21 mouse cellular contexts compared by ENCODE assay signal in the genomic region with DNA sequence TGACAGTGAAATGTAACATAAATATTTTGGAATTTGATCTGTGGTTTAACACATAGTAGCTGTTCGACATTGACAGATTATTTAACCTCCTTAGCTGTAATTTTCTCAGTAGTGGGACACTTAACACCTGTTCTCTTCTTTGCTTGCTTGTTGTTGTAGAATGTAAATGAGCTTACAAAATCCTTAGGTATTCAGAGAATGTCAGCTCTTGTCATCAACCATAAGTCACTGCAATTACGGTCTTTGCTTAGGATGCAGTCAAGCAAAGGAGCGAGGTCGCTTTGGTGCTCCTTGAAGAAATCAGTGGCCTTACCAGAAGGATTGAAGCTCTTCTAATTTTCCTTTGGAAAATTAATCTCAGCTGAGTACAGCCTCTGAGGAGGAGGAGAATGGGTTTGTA.
DNase-seq lines count a peak whose midpoint lies in the region; ATAC-seq and TF ChIP-seq lines count a peak whose summit lies in the region.
"Had no signal": no experiment of that assay in that cellular context is flagged by ENCODE, and none has a peak within 500 bp of the region (broad histone marks: within the 10 kb centered on the region; RNA-seq: fewer than 3 reads in every experiment).

No protein-coding gene starts in this region.

- no peaks in the 10 kb centered on the region for H3K9me3 ChIP-seq in kidney, embryonic 16.5 days (ENCODE audit: low read length)
- H3K9me3 ChIP-seq in forebrain, embryonic 14.5 days (replicated peaks; ENCODE audit: control insufficient read depth, low read length), result no peaks in the 10 kb centered on the region
- H3K9me3 ChIP-seq: forebrain, embryonic 10.5 days; forebrain, embryonic 13.5 days; hindbrain, embryonic 13.5 days had no signal

- H3K9ac ChIP-seq in kidney, embryonic 16.5 days (replicated peaks; ENCODE audit: low read length), result no peak overlapping the region
- no peak overlapping the region for H3K9ac ChIP-seq in forebrain, embryonic 14.5 days (ENCODE audit: low read length)
- H3K9ac ChIP-seq: forebrain, embryonic 13.5 days; forebrain, postnatal 0 days; hindbrain, embryonic 13.5 days had no signal

- TF ChIP-seq POLR2A in brain, embryonic 14.5 days (IDR thresholded peaks at IDR 0.05; ENCODE audit: borderline replicate concordance, extremely low read depth, insufficient read depth, insufficient read length, poor library complexity, severe bottlenecking), result no peak

- no peak for TF ChIP-seq CTCF in C2C12 (IDR thresholded peaks at IDR 0.05; ENCODE audit: control insufficient read depth, insufficient read depth, insufficient read length)
- no peak for TF ChIP-seq CTCF in brain, embryonic 14.5 days (IDR thresholded peaks at IDR 0.05; ENCODE audit: borderline replicate concordance, extremely low read depth, insufficient read depth, insufficient read length)

- H3ac ChIP-seq in C2C12 (ENCODE audit: control insufficient read depth, insufficient read length, low read depth), result no peak overlapping the region

- H3K27ac ChIP-seq in kidney, embryonic 16.5 days (ENCODE audit: low read length), result no peak overlapping the region
- H3K27ac ChIP-seq in forebrain, embryonic 14.5 days (ENCODE audit: low read depth, low read length), result no peak overlapping the region
- H3K27ac ChIP-seq: forebrain, embryonic 10.5 days; forebrain, embryonic 13.5 days; gastrocnemius, adult 2 months; hindbrain, embryonic 13.5 days had no signal

- no peak overlapping the region for H3K4me2 ChIP-seq in kidney, embryonic 16.5 days (replicated peaks; ENCODE audit: low read depth, low read length)
- no peak overlapping the region for H3K4me2 ChIP-seq in forebrain, embryonic 14.5 days (ENCODE audit: low read length)
- H3K4me2 ChIP-seq: forebrain, embryonic 13.5 days; heart, embryonic 11.5 days; hindbrain, embryonic 13.5 days had no signal

- H3K27me3 ChIP-seq in kidney, embryonic 16.5 days (ENCODE audit: insufficient read depth, low read length), result no peaks in the 10 kb centered on the region
- H3K27me3 ChIP-seq in C2C12 (ENCODE audit: control insufficient read depth, insufficient read depth, insufficient read length), result no peaks in the 10 kb centered on the region
- H3K27me3 ChIP-seq in forebrain, embryonic 14.5 days (replicated peaks; ENCODE audit: control insufficient read depth, insufficient read depth, low read length), result no peaks in the 10 kb centered on the region
- H3K27me3 ChIP-seq: CH12.LX; forebrain, embryonic 13.5 days; hindbrain, embryonic 13.5 days had no signal

- H3K36me3 ChIP-seq in kidney, embryonic 16.5 days (ENCODE audit: insufficient read depth, low read length), result no peaks in the 10 kb centered on the region
- H3K36me3 ChIP-seq in C2C12 (ENCODE audit: control insufficient read depth, insufficient read depth), result no peaks in the 10 kb centered on the region
- H3K36me3 ChIP-seq in forebrain, embryonic 14.5 days (ENCODE audit: control insufficient read depth, insufficient read depth, low read length), result no peaks in the 10 kb centered on the region
- H3K36me3 ChIP-seq: forebrain, embryonic 10.5 days; G1E; hindbrain, embryonic 13.5 days had no signal

- peaks cover 11% of the 10 kb centered on the region; the same call in 1 of the 2 replicates for H3K4me1 ChIP-seq in kidney, embryonic 16.5 days (ENCODE audit: insufficient read depth, low read length)
- H3K4me1 ChIP-seq in forebrain, embryonic 14.5 days (ENCODE audit: control insufficient read depth, insufficient read depth, low read length), result no peaks in the 10 kb centered on the region
- H3K4me1 ChIP-seq: forebrain, embryonic 10.5 days; forebrain, embryonic 13.5 days; hindbrain, embryonic 13.5 days had no signal

- H3K79me2 ChIP-seq in C2C12 (ENCODE audit: control insufficient read depth, insufficient read depth), result no peaks in the 10 kb centered on the region

- ATAC-seq in kidney, embryonic 16.5 days (ENCODE audit: low FRiP score, low TSS enrichment), result peak; percentile 46; the same call in 1 of the 2 replicates
- ATAC-seq in forebrain, embryonic 14.5 days, result no peak
- ATAC-seq: forebrain, embryonic 13.5 days; forebrain, postnatal 0 days had no signal

- H3K4me3 ChIP-seq in kidney, embryonic 16.5 days (ENCODE audit: low read length), result no peak overlapping the region
- no peak overlapping the region for H3K4me3 ChIP-seq in C2C12 (ENCODE audit: insufficient read depth, poor library complexity, severe bottlenecking)
- H3K4me3 ChIP-seq in forebrain, embryonic 14.5 days (ENCODE audit: low read depth, low read length), result no peak overlapping the region
- H3K4me3 ChIP-seq: forebrain, embryonic 10.5 days; forebrain, embryonic 13.5 days; gastrocnemius, adult 2 months; hindbrain, embryonic 13.5 days had no signal

- 34% methylated on average over 4 of the region's 4 CpGs for WGBS in kidney, embryonic 16.5 days
- WGBS in forebrain, embryonic 14.5 days, result 69% methylated on average over 4 of the region's 4 CpGs

- H3K79me3 ChIP-seq in C2C12 (ENCODE audit: low read depth), result no peaks in the 10 kb centered on the region

- DNase-seq in kidney, adult 9 months, result no peak
- DNase-seq in brain, embryonic 14.5 days (ENCODE audit: low read depth), result peak; percentile 12
- DNase-seq in urinary bladder, postnatal 25 days (ENCODE audit: low spot score), result no peak
- DNase-seq in forebrain, embryonic 14.5 days (ENCODE audit: low spot score), result no peak
- DNase-seq: adrenal gland, adult 2 months; adrenal gland, postnatal 14 days; cerebellum, adult 18-20 months; cerebellum, adult 9-10 months; cerebellum, postnatal 14 days; forebrain, postnatal 0 days; gastrocnemius, adult 2 months; gastrocnemius, postnatal 14 days; heart, adult 11 months had no signal

TF ChIP-seq in C2C12, 6 proteins besides CTCF, POLR2A, EP300 and RAD21:
- TF ChIP-seq MYOD1 (IDR thresholded peaks at IDR 0.05; ENCODE audit: control insufficient read depth, insufficient read length, low read depth) (peak; percentile 16), MAX (IDR thresholded peaks at IDR 0.05) (no peak)
